Mouse (Mus musculus): ENCODE results near the gene Kif11. TPM values are rescaled to one million over a fixed set of nuclear protein-coding genes. Genes with fewer than 3 reads are reported as not detected.

The Kif11 gene
- polyA plus RNA-seq, 1 experiment from 2014 or later = 29.4 TPM

DNA sequence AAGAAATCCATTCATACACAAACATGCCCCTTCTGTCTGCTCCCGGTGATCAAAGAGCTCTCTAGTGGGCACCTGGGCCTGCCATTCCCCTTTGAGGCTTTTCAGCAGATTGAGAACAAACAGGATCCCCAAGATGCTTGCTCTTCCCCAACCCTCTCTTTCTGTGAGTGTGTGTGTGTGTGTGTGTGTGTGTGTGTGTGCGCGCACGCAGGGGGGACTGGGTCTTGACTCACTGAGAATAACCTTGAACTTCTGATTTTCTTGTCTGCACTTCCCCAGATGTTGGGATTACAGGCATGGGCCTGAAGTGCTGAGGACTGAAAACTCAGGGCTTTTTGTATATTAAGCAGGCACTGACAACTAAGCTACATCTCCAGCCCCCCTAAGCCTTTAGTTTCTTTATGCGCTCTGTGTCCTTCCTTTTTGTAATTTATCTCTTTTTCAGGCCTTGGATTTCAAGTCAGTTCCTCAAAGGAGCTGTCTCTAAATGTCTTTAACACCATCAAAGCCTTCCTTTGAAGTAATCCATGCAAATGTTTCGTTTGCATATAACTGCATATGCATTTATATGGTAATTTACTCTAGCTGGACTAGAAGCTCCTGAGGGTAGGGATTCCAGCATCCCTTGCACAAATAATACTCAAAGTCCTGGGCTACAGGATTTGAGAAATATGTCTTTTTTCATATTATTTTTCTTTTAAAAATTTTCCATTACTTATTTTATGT lies 92.8 kb downstream of the Kif11 start:
- DNase-seq (ENCODE audit: low read depth, low spot score) (no peak), ATAC-seq (no peak)
- in situ Hi-C loops (cut with MboI; ENCODE audit: low pct_unique_long_range_greater_than_20kb) = no loop called here
- ChIA-PET CTCF (interaction anchor here (1.5 kb wide), 1 partner anchor 10 kb away, joined by 4 read pairs; no protein-coding TSS in a partner anchor), POLR2A (no interaction called here)
- no peak for TF ChIP-seq CTCF (IDR thresholded peaks at IDR 0.05)
- H3K27me3 ChIP-seq = peaks cover 7% of the 10 kb centered on the region

Other genes with a start within 250 kb of the Kif11 start
- gene March5, start 168.9 kb upstream of the Kif11 start, polyA plus RNA-seq (2021) = 121 TPM
- 8.9 TPM for gene Cpeb3, start 167.8 kb upstream of the Kif11 start, polyA plus RNA-seq (2021)
- 104 TPM for gene Ide, start 38.6 kb upstream of the Kif11 start, polyA plus RNA-seq (2021)
- gene Hhex, start 58.4 kb downstream of the Kif11 start, polyA plus RNA-seq (2021) = 2.1 TPM
- 56.2 TPM for gene Exoc6, start 174.0 kb downstream of the Kif11 start, polyA plus RNA-seq (2021)